Mouse (Mus musculus) regulatory T cell (primary cell): Measurements from ENCODE around the gene Plpp6.
"Not testable (repeated sequence)": the region's sequence is repeated elsewhere in the genome, so short reads cannot be mapped to it uniquely, and the experiment has no call there.

Experiments
- in situ Hi-C: fragments of 300-600 bp; cut with MboI, MseI; formaldehyde crosslinking; loops from one replicate; pipeline ENCODE4 v1.15.1; 2025; ENCODE audit warnings: high pct_unique_total_duplicates

Plpp6 gene

DNA sequence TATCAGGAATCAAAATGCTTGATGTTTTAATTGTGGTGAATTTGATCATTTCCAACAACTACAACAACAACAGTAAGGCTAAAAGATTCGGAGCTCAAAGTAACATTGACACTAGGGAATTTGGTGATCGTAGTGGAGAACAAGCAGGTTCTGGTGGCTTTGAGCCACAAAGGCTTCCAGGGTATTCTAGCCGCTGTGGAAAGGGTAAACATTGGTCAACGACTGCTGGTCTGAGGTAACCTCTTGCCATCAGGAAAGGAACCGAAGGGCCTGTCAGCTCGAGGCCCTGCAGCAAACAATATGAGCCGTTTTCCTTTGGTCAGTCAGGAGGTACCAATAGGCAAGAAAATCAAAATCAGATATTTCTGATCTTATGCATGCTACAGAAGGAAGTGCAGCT is 18.9 kb downstream of the Plpp6 start:
- in situ Hi-C loops, result no loop called here

DNA sequence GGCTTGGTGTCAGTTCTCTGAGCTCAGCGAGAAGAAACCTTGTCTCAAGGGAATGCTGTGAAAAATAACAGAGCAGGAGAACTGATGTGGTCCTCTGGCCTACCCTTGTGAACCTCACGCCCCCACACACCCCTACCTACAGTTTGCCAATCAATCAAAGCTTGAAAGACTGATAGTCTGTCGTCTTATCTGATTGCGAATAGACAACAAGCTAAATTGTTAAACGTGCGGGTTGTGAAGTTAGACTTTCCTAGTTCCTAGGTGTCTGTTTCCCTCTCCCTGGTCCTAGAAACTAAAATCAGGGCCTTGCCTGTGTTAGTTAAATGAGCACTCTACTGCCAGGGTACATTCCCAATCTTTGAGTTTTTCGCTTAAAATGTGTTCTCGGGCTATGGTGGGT is 25.8 kb downstream of the Plpp6 start:
- in situ Hi-C loops, result no loop called here

- in situ Hi-C loops, result no loop called here
These were observed 26.4 kb downstream of the Plpp6 start, which contains the start of gene Cdc37l1 for GRCm38 (mm10) chr19:28990194-28990589. Gene Cdc37l1, plus strand, starts transcription at chr19:28990352.

DNA sequence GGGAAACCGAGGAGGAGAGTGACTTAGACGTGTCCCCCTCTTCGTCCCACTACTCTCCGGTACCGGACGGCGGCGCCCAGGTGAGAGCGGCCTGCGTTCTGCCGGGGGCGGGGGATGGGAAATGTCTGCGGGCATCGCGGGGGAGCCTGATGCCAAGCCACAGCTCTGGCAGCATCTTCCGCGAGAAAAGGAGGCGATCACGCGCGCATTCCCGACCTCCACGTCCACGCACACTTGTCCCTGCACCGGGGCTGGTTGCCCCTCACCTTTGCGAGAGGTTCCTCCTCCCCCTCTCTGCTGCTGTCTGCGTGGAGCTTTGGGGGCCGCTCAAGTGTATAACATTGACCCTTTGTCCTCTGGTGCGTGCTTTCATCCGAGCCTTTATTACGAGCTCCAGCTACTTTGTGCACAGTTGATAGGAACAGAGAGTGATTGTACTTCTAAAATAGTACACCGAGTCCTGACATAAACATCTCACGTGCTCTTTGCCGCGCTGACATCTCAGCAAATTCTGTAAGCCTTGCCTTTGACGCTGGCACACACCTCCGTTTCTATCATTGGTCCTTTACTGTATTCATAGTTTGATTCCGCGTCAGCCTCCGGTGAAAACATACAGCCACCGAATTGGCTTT is 27.0 kb downstream of the Plpp6 start:
- in situ Hi-C loops, result no loop called here

DNA sequence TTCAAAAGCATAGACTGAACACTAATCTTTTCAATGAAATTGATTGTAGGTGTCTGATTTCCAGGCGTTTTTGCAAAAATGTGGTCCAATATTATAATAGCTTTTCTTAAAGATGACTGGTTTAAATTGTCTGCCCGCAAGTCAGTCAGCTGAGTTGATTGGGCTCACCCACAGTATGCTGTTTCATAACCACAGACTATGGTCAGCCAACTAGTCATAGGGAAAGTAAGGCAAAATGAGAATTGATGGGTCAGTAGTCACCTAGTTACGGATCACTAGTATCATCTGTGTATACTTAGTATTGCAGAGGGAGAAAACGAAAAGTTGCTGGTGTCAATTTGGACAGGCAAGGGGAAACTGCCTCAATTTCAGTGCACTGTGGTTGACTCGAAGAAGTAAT is 27.6 kb downstream of the Plpp6 start:
- in situ Hi-C loops, result no loop called here

GRCm38 (mm10) chr19:28994870-28995269 is 31.1 kb downstream of the Plpp6 start:
- in situ Hi-C loops, result no loop called here

GRCm38 (mm10) chr19:28995366-28995765 is 31.6 kb downstream of the Plpp6 start:
- in situ Hi-C loops, result no loop called here

GRCm38 (mm10) chr19:28997976-28998630 is 34.4 kb downstream of the Plpp6 start:
- in situ Hi-C loops, result no loop called here

GRCm38 (mm10) chr19:29000321-29000720 is 36.6 kb downstream of the Plpp6 start:
- in situ Hi-C loops, result not testable (repeated sequence)

GRCm38 (mm10) chr19:29008069-29008706 is 44.4 kb downstream of the Plpp6 start:
- in situ Hi-C loops, result no loop called here

DNA sequence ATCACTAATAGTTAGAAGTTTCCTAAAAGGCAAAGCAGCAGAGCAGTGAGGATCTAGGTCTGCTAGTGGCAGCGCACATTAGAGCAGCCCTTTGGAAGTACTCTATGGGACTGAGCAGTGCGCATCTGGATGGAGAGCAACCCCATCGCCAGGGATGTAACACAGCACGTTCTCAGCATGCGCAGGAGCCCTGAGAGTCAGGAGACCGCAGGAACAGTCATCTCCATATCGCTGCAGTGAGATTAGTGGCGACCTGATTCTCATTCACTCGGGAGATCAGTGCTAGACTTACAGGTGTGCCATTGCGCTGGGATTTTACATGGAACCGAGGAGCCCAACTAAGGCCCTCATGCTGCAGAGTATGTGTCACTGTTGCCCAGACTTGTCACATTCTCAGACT is 45.3 kb downstream of the Plpp6 start:
- in situ Hi-C loops, result no loop called here

GRCm38 (mm10) chr19:29011355-29011990 is 47.7 kb downstream of the Plpp6 start:
- in situ Hi-C loops, result no loop called here

- in situ Hi-C loops, result no loop called here
These were observed 50.8 kb downstream of the Plpp6 start for GRCm38 (mm10) chr19:29014466-29015055.

- in situ Hi-C loops, result no loop called here
These were observed 51.9 kb downstream of the Plpp6 start for GRCm38 (mm10) chr19:29015410-29016203.

DNA sequence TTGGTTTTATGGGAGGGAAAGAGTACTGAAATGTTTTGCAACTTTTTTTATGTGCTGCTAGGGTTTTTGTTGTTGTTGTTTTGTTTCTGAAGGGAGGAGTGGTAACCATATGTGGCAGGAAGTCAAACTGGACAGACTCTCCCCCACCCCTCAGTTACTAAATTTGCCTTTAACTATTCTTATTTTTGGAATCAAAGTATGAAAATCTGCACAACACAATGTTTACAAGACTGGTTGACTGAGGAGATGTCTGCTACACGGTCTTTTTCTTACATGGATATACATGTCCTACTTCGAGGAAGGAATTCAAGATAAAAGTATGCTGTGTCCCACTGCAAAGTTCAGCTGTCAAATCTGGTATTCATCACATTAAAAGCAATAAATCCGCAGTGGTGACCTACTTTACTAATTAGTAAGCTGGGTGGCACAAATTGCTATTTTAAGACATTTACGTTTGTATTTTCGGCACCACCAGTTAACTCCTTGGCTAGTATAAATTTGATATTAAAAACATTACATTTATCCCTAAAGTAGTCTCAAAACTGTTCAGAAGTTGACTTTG is 52.5 kb downstream of the Plpp6 start:
- in situ Hi-C loops, result no loop called here
